Mouse (Mus musculus) telencephalon, adult 2 months (tissue): ENCODE measurements around the gene Swsap1.

ENCODE experiments used
- DNase-seq: peaks from one replicate; pipeline ENCODE4 v3.0.0-alpha.2; 2011; ENCODE audit warnings: low read depth, low spot score

Gene Swsap1

DNA sequence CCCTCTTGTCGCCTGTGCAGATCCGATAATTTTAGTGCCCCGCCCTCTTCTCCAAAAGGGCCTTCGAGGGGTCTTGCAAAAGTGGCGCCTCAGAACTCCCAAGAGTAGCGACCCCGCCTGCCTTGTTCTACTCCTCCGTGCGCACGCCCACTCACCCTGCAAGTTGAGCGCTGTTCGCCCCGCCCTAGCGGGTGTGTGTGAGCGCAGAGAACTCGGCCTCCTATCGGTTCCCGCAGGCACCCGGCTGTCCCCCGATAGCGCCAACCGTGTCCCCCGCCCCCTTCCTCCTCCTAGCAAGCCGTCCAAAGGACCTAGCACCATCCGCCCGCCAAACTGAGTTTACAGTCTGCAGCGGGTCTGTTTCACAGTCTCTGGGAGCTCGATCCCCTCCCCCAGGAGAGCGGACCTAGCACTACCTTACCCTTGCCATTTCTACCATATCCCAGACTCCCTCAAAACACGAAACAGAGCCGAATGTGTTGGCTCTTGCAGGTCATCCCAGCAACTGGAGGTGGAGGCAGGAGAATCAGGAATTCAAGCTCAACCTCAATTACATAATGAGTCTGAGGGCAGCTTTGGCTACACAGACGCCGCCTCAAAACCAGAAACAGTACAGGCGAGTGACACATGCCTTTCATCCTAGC lies 7.0 kb downstream of the Swsap1 start:
- peak; percentile 75 for DNase-seq

GRCm38 (mm10) chr9:21963417-21963816 lies 7.9 kb downstream of the Swsap1 start, which contains the start of gene Epor:
Epor (minus strand) TSS chr9:21963506.
- DNase-seq: no peak

- no peak for DNase-seq
Observed at GRCm38 (mm10) chr9:21968883-21969282, 13.3 kb downstream of the Swsap1 start.

DNA sequence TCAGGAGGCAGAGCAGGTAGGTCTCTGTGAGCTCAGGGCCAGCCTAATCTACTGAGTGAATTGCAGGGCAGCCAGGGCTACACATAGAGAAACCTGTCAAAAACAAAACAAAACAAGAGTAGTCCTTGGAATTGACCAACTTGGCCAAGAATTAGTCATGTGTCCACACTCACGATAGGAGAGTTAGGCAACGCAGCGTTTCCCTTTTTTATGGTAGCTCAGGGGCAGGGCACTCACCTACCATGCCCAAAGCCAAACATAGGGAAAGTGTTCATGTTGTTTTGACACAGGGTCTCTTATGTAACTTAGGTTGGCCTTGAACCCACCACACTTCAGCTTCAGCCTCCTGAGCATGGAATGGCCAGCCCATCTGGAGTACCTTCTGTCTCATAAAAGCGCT lies 13.7 kb downstream of the Swsap1 start:
- no peak for DNase-seq

GRCm38 (mm10) chr9:21976626-21977175 lies 21.1 kb downstream of the Swsap1 start:
- DNase-seq: no peak

DNA sequence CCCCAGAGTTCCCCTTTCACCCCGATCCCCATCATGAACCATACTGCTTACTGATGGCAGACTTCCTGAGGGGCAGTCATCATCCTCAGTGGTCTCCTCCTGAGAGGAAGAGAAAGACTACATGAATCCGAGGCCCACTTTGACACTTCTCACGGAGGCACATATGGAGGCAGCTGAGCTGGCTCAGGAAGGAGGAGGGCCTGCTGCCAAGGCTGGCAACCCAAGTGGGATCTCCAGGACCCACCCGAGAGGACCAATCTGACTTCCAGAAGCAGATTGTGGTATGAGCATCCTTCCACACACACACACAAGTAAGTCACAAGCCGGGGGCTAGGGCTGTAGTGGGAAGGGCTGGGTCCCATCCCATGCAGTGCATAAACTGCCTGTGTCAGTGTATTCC lies 21.8 kb downstream of the Swsap1 start:
- DNase-seq: no peak

GRCm38 (mm10) chr9:21977972-21978371 lies 22.4 kb downstream of the Swsap1 start:
- DNase-seq: no peak

GRCm38 (mm10) chr9:21978398-21979128 lies 23.0 kb downstream of the Swsap1 start:
- no peak for DNase-seq

DNA sequence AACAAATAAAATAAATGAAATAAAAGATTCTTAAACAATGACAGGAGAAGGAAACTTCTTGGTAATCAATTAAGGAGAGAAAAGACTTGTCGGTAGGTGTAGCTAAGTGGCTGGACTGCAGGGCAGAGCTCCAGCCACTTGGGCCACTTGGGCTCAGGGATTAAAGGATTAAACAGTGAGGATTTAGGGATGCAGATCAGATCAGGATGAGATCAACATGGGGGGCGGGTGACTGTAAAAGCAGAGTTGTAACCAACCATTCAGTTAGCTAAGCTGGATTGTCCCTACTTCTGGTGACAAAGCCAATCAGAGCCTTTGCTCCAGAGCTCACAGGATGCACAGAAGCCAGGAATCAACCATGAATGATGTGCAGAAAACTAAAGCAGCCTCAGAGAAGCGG lies 28.4 kb downstream of the Swsap1 start:
- DNase-seq: no peak

DNA sequence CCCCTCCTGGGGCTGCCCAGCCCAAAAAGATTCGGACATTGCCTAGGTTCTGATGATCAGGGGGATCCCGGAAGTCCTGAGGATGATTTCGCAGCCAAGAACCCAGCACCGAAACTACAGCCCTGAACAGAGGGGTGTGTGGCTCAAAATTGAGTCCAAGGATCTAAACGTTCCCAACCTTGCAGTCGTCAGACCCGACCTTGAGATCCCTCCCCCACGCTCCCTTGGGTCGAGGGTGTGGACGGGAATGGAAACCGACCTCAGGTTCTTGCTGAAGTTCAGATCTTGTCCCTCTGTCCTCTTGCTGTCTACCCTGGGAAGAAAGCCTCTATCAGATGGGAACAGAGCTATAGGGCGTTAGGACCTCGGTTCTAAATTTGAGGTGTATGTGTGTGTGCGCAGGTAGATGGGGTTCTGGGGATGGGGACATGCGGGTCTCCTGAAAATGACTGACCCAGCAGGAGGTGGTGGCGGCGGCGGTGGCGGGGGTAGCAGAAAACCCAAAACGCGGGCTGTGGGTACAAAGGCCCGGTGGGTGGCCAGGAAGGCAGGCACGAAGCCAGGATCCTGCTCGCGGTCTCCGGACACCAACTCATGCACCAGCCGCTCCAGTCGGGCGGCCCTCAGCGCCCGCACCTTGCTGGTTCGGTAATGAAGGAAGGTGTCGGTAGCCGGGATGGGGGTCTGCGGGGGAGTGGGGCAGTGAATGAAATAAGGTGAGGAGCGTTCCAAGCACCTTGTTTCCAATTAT lies 32.2 kb downstream of the Swsap1 start:
- DNase-seq: no peak

- no peak for DNase-seq
Observed at GRCm38 (mm10) chr9:21988421-21989101, 33.0 kb downstream of the Swsap1 start.

GRCm38 (mm10) chr9:21989230-21990110 lies 33.9 kb downstream of the Swsap1 start, which contains the start of gene Rgl3:
Rgl3 (minus strand) TSS chr9:21989446.
- DNase-seq: no peak

- DNase-seq: no peak
Observed at GRCm38 (mm10) chr9:21992227-21992626, 36.7 kb downstream of the Swsap1 start.

GRCm38 (mm10) chr9:21996178-21996867 lies 40.8 kb downstream of the Swsap1 start:
- DNase-seq: no peak

- DNase-seq: no peak
Observed at GRCm38 (mm10) chr9:22000296-22000695, 44.7 kb downstream of the Swsap1 start.

DNA sequence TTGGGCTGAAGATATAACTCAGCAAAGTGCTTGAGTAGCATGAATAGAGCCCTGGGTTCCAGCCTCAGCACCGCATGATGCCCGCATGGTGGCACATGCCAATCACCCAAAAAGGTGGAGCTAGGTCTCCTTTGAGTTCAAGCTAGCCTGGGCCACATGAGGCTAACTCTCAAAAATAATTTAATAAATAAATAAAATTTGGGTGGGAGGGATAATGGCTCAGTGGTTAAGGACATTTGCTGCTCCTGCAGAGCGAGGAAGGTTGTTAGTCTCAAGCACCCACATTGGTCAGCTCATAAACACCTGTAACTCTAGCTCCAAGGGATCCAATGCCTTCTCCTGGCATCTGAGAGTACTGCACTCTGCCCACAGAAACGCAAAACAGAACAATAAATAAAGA lies 46.1 kb downstream of the Swsap1 start:
- DNase-seq: no peak

DNA sequence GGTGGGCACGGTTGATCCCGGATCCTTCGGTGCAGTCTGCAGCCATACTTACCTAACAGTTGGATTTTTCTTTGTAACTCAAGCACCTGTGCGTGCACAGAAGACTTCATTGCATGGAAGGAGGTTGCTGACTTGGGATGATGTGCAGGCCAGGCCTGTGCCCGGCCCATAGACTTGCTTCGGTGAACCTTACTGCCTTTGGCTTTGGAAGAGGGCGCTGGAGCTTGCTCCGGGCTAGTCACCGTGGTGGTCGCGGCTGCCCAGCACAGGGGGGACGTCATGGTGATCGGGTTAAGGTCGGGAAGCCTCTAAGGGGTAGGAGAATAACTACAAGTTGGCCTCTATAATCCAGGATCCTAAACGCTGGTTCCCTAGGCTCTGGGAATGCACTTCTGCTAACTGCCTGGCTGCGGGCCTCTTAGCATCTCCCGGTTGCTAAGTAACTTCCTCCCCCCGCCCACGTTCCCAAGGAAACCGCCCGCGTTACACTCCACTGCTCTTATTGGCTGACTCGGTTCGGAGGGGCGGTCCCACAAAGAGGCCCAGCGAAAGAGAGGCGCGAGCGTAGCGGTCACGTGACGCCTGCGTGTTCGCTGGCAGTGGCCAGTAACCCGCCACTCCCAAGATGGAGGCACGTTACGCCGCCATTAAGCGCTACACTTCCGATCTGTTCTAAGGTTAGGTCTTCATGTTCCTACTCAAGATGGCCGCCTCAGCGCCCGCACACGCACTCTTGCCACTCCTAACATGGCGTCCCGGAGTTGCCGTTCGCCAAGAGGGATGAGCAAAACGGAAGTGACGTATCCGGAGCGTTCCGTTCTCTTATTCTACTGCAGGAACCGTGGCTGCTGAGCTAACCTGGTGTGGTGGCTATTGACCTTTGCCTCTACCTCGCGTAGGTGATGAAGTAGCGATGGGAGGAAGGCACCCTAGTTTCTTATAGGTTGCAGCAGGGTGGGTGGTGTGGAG lies 46.9 kb downstream of the Swsap1 start, which contains the start of the genes Ccdc151 and Prkcsh:
Gene Ccdc151, minus strand, starts transcription at position 441 of the 969 bp plus-strand sequence.
Gene Prkcsh, plus strand, starts transcription at position 613 of the 969 bp plus-strand sequence.
- DNase-seq: peak; percentile 100

- no peak for DNase-seq
Observed at GRCm38 (mm10) chr9:22003163-22003554, 47.6 kb downstream of the Swsap1 start.

- no peak for DNase-seq
Observed at GRCm38 (mm10) chr9:22004546-22004945, 49.0 kb downstream of the Swsap1 start.
